Mouse (Mus musculus) gastrocnemius, adult 2 months (tissue): ENCODE measurements around the gene Fgd1. TPM values are rescaled to one million over a fixed set of nuclear protein-coding genes. Genes with fewer than 3 reads are reported as not detected.

Source experiments
- DNase-seq: peaks from one replicate; pipeline ENCODE4 v3.0.0; 2022
- H3K27ac ChIP-seq: fragments of 200-600 bp; 2 replicates; pipeline ENCODE4 v1.8.1; 2022; ENCODE audit warnings: mild to moderate bottlenecking
- H3K4me3 ChIP-seq: fragments of 200-600 bp; 2 replicates; pipeline ENCODE4 v1.8.1; 2022; ENCODE audit warnings: mild to moderate bottlenecking, moderate library complexity
- CTCF ChIP-seq: fragments of 200-600 bp; IDR thresholded peaks from 2 replicates; pipeline ENCODE4 v1.8.1; 2022; ENCODE audit warnings: antibody characterized with exemption, mild to moderate bottlenecking, moderate library complexity
- intact Hi-C: fragments of 180-260 bp; cut with DNase I; formaldehyde crosslinking; loops from one replicate; pipeline ENCODE4 v1.15.1; 2025
- total RNA-seq, 2 experiments: library from RNA; stranded (reverse); gene quantifications; 2 replicates each; pipeline ENCODE4 v1.2.3; 2021

Fgd1 gene
- total RNA-seq, 2 experiments from 2014 or later, result 1.3 to 2.1 TPM

- peak; percentile 49 for DNase-seq
- intact Hi-C loops, result no loop called here
- Histone ChIP-seq H3K4me3 (no peak overlapping the region), H3K27ac (no peak overlapping the region)
- no peak for TF ChIP-seq CTCF
Measured at GRCm38 (mm10) chrX:151050337-151050736, 4.4 kb downstream of the Fgd1 start.

- Histone ChIP-seq H3K27ac (peak overlapping the region; percentile 31; the same call in 1 of the 2 replicates), H3K4me3 (no peak overlapping the region)
- no peak for DNase-seq
- intact Hi-C loops, result no loop called here
- TF ChIP-seq CTCF, result no peak
Measured at GRCm38 (mm10) chrX:151054489-151054888, 8.5 kb downstream of the Fgd1 start.

GRCm38 (mm10) chrX:151055559-151055958, 9.6 kb downstream of the Fgd1 start:
- intact Hi-C loops, result no loop called here
- TF ChIP-seq CTCF, result no peak
- DNase-seq, result peak; percentile 58
- peak overlapping the region; percentile 28; the same call in 1 of the 2 replicates for H3K27ac ChIP-seq
- H3K4me3 ChIP-seq, result no peak overlapping the region

GRCm38 (mm10) chrX:151059346-151059745, 13.4 kb downstream of the Fgd1 start:
- Histone ChIP-seq H3K27ac (peak overlapping the region; percentile 54; the same call in 1 of the 2 replicates), H3K4me3 (peak overlapping the region; percentile 28; the same call in 1 of the 2 replicates)
- peak; percentile 25 for DNase-seq
- no peak for TF ChIP-seq CTCF
- intact Hi-C loops, result no loop called here

- no peak for TF ChIP-seq CTCF
- no peak for DNase-seq
- intact Hi-C loops, result no loop called here
- no peak overlapping the region for H3K4me3 ChIP-seq
- no peak overlapping the region for H3K27ac ChIP-seq
Measured at GRCm38 (mm10) chrX:151061615-151062299, 15.8 kb downstream of the Fgd1 start.

- no peak for DNase-seq
- intact Hi-C loops, result no loop called here
- TF ChIP-seq CTCF, result no peak
- H3K4me3 ChIP-seq, result no peak overlapping the region
- H3K27ac ChIP-seq, result no peak overlapping the region
Measured at GRCm38 (mm10) chrX:151066071-151066666, 20.2 kb downstream of the Fgd1 start.

GRCm38 (mm10) chrX:151067876-151068275, 21.9 kb downstream of the Fgd1 start:
- no peak for DNase-seq
- intact Hi-C loops, result no loop called here
- no peak for TF ChIP-seq CTCF
- H3K27ac ChIP-seq, result no peak overlapping the region
- H3K4me3 ChIP-seq, result no peak overlapping the region

GRCm38 (mm10) chrX:151076007-151076406, 30.1 kb downstream of the Fgd1 start:
- no peak for DNase-seq
- intact Hi-C loops, result no loop called here
- Histone ChIP-seq H3K4me3 (no peak overlapping the region), H3K27ac (no peak overlapping the region)
- TF ChIP-seq CTCF, result no peak

- intact Hi-C loops, result no loop called here
- Histone ChIP-seq H3K4me3 (no peak overlapping the region), H3K27ac (no peak overlapping the region)
- no peak for DNase-seq
- TF ChIP-seq CTCF, result no peak
Measured at GRCm38 (mm10) chrX:151076941-151077485, 31.1 kb downstream of the Fgd1 start.

- intact Hi-C loops, result no loop called here
- Histone ChIP-seq H3K4me3 (no peak overlapping the region), H3K27ac (no peak overlapping the region)
- no peak for DNase-seq
- TF ChIP-seq CTCF, result no peak
Measured at GRCm38 (mm10) chrX:151085599-151085998, 39.6 kb downstream of the Fgd1 start.

GRCm38 (mm10) chrX:151087418-151087817, 41.5 kb downstream of the Fgd1 start:
- TF ChIP-seq CTCF, result no peak
- DNase-seq, result no peak
- Histone ChIP-seq H3K4me3 (no peak overlapping the region), H3K27ac (no peak overlapping the region)
- intact Hi-C loops, result no loop called here

- peak; percentile 78 for DNase-seq
- H3K4me3 ChIP-seq, result peak within 1 kb of the TSS; percentile 71
- TF ChIP-seq CTCF, result peak; percentile 18; the same call in 1 of the 2 replicates
- H3K27ac ChIP-seq, result peak within 1 kb of the TSS; percentile 78
- intact Hi-C loops, result loop anchor here (5.0 kb wide), 1 partner anchor 49 kb away; the partner anchor contains the start of gene Fgd1
Measured at GRCm38 (mm10) chrX:151096171-151097058, 50.5 kb downstream of the Fgd1 start, which contains the start of gene Tsr2. Tsr2 (minus strand) TSS chrX:151096543.
